Mouse (Mus musculus): ENCODE measurements around the gene Irx5.
A peak's percentile ranks its signal among the peaks of the same experiment; 100 is the strongest.

Irx5 gene

DNA sequence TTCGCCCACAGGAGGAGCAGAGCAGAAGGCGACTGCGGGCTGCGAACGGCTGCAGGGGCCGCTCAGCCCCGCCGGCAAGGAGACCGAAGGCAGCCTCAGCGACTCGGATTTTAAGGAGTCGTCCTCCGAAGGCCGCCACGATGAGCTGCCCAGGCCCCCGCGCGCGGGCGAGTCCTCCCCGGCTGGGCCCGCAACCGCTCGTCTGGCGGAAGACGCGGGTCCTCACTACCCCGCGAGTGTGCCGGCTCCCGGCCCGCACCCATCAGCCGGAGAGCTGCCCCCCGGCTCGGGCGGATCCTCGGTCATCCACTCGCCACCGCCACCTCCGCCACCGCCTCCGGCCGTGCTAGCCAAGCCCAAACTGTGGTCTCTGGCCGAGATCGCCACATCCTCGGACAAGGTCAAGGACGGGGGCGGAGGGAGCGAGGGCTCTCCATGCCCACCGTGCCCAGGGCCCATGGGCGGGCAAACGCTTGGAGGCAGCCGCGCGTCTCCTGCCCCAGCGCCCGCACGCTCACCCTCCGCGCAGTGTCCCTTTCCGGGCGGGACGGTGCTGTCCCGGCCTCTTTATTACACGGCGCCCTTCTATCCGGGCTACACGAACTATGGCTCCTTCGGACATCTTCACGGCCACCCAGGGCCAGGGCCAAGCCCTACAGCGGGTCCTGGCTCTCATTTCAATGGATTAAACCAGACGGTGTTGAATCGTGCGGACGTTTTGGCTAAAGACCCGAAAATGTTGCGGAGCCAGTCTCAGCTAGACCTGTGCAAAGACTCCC lies 2.8 kb downstream of the Irx5 start:
- DNase-seq = peak; percentile 13

DNA sequence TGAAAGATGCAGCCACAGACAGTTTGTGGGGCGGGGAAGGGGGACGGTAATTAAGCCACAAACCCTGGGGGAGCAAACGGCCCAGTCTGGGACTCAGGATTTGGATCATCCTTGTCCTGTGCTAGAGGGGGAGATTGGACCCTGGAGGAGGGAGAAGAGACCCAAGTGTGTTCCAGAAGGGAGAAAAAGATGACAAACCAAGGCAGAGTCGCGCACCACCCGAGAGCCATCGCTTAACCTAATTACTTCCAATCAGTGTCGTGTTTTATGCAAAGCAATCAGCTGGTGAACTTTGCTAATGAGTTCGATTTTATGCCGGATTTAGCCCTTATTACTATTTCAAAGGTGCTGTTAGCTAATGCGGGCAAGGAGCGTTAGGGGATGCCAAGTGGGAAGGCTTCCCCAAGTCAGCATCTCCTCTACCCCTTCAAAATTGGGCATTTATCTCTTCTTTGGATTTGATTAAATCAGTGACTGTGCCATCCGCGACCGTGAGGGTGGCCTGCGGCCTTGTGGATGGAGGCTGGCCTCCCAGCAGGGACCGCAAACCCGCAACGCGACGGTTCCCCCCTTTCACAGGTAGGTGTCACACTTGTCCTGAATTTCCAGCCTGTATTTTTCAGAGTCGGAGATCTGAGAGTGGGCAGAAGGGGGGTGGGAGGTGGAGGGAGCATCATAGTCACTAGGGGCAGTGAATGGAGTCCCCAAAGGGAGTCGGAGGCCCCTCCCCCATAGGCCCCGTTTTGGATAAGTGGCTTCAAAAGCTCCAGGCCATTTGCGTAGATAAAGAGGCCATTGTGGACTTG lies 4.3 kb downstream of the Irx5 start:
- peak; percentile 62 for DNase-seq

DNA sequence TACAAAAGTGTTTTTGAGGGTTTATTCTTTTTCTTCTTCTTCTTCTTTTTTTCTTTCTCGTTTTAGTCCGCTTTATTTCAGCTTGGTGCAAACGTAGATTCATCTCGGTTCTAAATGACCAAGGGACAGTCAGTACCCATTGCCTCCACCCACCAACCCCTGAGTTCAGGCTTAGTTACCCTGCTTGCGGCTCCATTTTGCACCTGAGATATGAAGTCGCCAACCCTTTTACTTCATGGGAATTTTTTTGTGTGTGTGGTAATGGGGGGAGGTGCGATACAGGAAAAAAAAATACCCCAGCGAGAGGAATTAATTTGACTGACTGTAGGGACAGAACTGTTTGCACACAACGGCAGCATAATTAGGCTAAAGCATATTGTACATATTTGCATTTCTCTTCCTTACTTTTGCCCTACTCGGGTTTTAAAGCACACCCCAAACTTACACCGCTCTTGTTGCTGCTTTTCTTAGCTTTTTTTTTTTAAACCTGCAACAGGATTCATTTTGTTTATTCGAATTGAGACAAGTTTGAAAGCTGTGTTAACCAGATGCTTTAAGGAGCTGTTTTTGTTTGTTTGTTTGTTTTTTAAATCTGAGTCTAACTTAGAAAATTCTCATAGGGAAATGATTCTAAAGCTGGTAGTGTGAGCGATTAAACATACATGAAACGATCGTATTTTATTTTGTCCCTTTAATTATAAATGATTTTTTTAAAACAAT lies 5.1 kb downstream of the Irx5 start:
- DNase-seq = no peak

DNA sequence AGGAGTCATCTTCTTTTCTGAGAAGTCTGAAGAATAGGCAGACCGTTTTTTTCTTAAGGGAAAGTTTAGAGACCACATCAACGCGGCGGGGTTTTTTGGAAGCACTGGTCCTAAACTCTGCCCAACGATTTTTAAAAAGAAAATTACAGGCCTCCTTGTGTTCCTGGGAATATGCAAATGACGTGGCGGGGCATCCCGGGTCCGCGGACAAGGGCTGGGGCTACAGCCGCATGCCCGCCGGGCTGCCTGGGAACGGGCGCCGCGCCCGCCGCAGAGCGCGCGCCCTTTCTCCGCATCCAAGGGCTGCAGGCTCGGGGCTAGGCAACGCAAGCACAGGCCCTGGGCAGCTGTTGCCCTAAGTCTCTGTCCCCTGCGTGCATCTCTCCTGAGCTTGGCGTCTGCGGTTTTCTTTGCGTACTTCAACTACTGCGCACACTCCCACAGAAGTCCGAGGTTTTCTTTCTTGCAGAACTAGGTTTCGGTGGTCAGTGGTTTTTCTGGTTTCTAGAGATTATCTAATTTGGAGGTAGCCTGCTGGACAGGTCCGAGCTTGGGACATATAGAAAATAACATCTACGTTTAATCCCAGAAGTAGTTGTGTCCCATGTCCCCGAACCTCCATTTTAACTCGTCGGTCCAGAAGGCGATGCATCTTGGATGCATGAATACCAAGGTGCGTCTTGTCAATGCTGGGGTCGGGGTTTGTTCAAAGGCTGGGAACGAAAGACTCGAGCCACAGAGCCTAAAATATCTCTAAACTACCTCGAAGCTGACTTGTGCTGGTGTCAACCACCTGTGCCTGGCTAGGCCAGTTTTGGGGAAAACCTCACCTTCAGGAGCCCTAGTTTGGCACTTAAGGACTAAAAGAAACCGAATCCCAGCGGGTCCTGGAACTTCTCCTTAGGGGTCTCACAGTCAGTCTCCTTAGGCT lies 6.1 kb downstream of the Irx5 start:
- DNase-seq = peak; percentile 12

DNA sequence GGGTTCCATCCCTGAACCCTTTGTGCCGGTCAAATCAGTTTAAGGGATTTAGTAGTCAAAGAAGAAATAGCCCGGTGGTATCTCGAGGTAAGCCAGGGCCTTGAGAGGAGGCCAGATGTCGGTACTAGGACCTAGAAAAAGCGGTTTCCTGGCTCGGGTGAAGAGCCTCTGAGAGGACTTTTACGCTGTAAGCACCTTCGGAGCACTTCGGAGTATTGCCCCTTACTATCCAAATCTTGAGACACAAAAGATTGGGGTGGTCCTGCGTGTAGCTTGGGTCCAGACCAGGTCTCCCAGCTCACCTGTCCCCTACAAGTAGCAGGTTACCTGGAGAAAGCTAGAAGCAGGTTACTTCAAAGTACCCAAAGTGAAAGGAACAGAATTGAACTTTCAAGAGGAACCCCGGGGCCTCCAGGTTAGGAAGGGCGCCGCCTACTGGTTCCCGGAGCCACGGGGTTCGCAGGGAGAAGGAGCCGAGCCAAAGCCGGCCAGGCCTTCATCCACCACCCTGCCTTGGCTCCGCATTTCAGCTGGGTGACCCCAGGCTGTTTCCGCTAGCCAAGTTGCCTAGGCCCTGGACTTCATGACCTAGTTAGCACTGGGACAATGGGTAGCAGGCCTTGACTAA lies 6.8 kb downstream of the Irx5 start:
- peak; percentile 45 for DNase-seq

DNA sequence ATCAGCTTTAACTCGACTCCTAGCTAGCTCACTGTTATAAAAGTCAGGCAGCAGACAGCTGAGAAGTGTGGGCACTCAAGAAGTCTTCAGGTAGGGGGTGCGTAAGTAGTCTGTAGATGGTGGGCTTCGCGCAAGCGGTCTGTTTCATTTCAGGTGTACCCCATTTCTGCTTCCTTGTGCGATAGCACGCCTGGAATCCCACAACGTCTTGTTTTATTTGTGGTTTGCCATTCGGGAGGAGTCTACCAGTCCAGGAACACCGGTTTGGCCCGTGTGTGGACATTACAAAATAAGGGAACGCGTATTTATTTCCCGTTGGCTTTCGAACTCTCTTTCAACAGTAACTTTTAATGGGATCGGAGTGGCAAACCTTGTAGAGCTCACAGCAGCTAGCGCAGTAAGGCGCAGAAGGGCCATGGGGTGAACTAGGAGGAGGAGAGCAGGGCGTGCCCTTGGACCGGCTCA lies 7.4 kb downstream of the Irx5 start:
- DNase-seq = peak; percentile 12

DNA sequence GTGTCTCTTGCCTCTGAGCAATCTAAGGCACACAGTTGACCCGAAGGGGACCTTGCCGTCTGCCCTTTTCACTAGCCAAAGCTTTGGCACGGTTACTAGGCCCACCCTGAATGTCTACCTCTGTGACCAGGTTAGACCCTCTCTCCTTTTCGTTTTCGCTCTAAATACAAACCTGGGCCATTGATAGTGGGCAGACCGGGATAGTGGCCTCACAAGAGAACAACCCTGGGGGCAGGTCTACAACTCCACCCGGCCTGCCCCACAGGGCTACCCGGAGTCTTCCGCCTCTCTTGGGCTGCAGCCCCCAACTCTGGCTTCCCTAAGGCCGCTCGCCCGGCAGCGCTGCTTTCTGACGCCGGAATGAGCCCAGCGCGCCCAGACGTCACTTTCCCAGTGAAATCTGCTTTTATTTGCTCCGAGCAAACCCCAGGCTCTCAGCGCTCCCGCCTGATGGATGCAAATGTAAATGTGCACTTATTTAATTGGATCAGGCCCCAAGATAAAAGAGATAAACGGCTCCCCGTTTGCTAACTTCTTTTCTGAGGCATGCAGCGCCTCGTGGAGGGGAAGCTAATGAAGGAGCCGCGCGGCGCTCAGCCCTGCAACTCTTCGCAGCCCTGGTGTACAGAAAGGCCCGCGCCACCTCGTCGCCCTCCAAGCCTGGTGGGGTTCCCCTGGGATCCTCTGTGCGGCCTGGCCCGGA lies 8.0 kb downstream of the Irx5 start:
- peak; percentile 46 for DNase-seq

DNA sequence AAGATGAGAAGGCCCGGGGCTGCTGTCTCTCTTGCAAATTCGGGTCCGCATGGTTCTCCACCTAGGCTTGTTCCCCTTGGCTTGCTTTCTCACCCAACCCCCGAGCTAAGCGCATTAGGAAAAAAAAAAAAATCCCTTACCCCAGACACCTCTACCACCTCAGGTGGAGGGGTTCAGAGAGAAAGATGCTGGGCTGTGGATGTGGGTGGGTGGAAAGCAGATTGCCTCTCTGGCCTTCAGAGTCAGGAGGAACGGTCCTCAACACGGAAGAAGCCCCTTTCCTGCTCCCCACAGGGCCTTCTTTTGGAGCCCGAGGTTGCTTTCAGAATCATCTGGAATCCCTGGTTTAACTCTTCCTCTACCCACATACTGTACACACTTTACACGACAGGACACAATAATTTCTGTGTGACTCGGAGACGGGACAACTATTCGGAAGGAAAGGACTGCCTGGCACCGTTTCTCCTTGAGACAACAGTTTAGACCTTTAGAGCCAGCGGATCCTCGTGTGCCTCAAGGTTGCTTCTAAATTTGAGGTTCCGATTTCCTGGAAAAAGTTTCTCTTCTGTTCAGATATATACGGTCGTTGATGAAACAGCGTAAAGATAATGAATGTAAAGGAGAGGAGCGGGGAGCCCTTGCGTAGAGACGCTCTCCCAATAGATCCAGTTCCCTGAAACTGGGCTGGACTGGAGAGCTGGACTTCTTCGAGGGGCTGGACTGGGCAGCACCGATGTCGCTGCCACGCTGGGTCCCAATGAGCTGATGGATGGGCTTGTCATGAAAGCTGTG lies 8.7 kb downstream of the Irx5 start:
- DNase-seq = no peak

DNA sequence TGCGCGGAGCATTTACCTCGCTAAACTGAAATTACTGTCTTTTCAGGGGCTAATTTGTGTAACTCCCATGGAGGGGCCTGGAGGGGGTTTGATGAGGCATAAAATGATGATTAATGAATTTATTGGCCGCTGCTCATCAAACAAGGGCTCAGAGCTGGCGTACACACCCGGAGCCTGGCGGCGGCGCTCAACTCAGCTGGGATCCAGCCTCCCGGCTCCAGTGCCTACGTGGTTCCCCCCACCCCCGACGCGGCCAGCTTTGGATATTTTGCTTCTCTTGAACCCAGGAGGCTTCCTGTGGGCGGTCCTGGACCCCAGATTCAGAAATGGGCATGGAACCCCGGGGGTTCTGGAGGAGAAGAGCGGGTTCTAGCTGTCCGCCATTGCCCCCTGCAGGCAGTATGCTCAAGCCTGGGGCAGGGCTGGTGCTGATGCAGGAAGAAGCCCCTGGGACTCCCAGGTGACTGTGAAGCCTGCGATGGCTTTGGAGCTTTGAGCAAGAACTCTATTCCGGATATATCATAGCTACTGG lies 9.4 kb downstream of the Irx5 start:
- peak; percentile 35 for DNase-seq

DNA sequence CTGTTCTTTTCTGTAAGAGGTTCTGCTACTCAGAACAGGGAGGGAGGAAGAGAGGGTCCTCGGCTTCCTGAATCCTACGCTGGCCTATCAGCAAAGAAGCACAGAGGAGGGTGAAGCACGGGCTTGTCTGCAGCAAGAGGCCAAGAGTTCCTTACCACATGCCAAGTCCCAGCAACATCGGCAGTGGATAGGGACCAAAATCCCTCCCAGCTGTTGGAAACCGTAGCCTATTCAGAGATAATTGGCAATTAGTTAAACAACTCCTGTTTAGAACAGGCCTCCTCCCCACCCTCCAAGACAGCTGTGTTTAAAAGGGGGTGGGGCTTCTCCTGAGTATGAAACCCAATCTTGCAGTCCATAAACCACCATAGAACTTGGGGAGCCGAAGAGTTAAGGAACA lies 22.1 kb downstream of the Irx5 start:
- DNase-seq = no peak

DNA sequence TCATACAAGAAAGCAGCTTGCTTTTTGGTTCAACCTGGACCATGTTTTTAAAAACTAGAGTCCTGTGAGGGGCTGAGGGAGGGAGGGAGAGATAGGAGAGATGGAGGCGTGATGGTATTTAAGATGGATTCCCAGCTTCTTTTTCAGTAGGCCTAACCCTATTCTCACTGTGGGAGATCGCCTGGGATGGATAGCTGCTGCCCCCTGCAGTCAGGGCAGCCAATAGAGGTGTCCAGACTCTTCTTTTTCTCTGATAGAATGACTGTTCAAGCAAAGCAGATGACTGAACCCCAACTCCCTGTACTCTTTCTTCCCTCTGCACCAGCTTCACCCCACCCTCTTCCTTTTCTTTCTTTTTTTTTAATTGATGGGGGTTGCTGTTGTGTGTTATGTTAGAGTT lies 23.1 kb downstream of the Irx5 start:
- DNase-seq = no peak

DNA sequence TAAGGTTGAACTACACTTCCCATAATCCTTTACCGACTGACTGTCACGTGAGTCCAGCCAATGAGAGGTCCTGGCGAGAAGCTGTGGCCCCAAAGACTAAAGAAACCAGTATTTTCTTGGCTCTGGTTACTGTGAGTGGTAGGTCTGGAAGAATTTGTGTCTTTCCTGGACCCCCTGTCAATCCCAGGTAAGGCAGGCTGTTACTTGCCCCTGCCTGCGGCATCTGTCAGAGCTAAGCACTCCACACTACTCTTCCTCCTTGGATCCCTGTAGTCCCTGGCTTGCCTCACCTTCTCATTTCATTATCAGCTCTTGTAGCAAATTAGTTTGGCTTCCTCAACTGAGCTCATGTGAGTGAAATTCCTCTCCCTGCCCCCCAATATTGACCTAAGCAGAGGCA lies 30.5 kb downstream of the Irx5 start:
- DNase-seq = no peak

DNA sequence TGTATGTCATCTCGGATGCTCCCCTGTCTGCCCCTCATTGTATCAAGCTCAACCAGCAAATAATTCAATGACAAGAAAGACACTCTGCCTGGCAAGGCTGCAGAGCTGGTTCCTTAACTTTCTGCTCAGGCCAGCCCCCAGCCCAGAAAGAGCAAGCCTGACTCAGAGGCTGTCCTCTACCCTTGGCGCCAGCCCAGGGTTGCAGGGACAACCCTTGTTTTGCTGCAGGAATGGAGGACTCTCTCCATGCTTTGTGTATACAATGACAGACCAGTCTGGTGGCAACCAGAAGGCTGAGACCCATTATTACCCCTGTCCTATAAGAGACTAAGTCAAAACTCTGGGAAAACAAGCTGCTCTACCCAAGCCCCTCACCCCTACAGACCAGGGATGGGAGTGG lies 46.8 kb downstream of the Irx5 start:
- DNase-seq = no peak

DNA sequence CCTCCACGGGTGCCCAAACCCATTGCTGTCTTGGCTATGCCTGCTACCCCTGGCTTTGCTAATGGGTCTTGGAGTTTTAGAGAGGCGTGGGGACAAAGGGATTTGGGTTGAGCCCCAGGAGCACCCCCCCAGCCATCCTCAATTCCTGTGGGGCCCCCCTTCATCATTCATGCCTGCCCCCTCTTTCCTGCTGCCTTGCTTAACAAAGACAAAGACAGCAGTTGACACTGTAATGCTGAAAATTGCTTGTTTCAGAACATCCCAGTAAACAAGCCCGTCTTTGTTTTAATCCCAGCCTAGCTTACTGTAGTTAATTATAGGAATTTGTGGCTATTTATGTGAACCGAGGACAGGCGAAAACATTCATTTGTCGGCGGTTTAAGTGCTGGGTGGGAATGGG lies 50.7 kb downstream of the Irx5 start:
- DNase-seq = no peak

DNA sequence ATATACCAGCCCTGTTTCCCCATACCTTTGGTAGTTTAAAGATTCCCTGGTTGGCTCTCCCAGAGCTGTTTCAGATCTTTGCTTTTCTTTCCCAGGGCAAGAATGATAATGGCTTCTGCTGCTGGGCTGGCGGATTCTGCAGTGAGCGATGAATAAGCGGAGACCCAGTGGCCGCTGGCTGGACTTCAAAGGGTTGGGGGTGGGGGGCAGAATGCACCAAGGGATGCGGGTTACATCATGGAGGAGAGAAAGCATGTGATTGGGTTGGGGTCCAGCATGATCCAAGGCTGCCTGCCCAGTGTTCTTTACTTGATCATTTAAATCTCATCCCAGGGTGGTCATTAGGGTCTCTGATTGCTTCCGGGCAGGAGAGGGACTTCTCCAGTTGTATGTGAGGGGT lies 56.2 kb downstream of the Irx5 start:
- no peak for DNase-seq

DNA sequence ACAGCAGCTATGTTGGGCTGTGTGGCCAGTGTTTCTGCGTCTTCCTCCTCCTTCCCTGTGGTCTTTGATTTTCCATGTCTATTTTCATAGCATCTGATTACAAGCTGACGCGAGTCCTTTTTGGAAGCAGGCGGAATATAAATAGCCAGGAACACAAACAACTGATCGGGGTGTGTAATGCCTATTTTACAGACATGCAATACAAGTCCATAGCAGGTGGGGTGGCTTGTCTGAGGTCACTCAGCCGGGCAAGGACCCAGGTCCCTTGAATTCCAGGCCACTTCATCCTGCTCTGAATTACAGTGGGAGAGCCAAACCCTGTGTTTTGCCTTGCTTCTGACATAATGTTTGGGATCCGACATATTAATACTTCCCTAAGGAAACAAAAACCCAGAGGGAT lies 63.2 kb downstream of the Irx5 start:
- DNase-seq = no peak

All from right cerebral cortex, postnatal 4 days (tissue).